Mouse (Mus musculus) bone marrow macrophage, adult 2 months (primary cell): ENCODE measurements around the gene Psmb3. TPM values are rescaled to one million over a fixed set of nuclear protein-coding genes. Genes with fewer than 3 reads are reported as not detected.

ENCODE experiments used
- H3K27ac ChIP-seq: 2 replicates; pipeline ENCODE4 v1.5.1; 2012; ENCODE audit warnings: low read depth, low read length; ENCODE audit not compliant: insufficient read depth
- H3K4me1 ChIP-seq: 2 replicates; pipeline ENCODE4 v1.6.1; 2012; ENCODE audit warnings: low read length; ENCODE audit not compliant: control insufficient read depth, insufficient read depth
- H3K4me3 ChIP-seq: 2 replicates; pipeline ENCODE4 v1.5.1; 2012; ENCODE audit warnings: mild to moderate bottlenecking, low read length, moderate library complexity; ENCODE audit not compliant: insufficient read depth
- CTCF ChIP-seq: IDR thresholded peaks from 2 replicates; pipeline ENCODE4 v1.5.1; 2012; ENCODE audit warnings: low read depth, mild to moderate bottlenecking, low read length, moderate library complexity
- POLR2A ChIP-seq: IDR thresholded peaks from 2 replicates; pipeline ENCODE4 v1.6.1; 2012; ENCODE audit warnings: mild to moderate bottlenecking, low read depth, low read length, borderline replicate concordance
- polyA plus RNA-seq: library from polyadenylated mRNA; stranded (reverse); fragments of >200 nt; gene quantifications from 2 replicates; pipeline ENCODE4 v1.2.4, GENCODE M21; 2012; ENCODE audit not compliant: missing spikeins, insufficient read depth, insufficient read length

Gene Psmb3
- polyA plus RNA-seq, 1 experiment: 125 TPM

DNA sequence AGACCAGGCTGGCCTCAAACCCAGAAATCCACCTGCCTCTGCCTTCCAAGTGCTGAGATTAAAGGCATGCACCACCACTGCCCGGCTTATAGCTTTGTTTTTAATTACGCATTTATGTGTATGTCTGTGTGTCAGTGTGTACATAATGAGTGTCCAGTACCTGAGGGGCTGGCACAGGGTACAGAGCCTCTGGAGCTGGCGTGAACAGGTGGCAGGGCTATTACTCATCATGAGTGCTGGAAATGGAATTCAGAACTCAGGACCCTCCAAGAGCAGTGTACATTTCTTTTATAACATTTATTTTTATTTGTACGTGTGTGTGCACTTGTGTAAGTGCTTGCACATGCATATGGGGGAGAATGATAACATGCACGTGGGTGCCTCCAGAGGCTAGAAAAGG lies 33.4 kb downstream of the Psmb3 start:
- peaks cover 14% of the 10 kb centered on the region for H3K4me1 ChIP-seq
- TF ChIP-seq POLR2A (no peak), CTCF (no peak)
- no peak overlapping the region for H3K4me3 ChIP-seq
- H3K27ac ChIP-seq: no peak overlapping the region

DNA sequence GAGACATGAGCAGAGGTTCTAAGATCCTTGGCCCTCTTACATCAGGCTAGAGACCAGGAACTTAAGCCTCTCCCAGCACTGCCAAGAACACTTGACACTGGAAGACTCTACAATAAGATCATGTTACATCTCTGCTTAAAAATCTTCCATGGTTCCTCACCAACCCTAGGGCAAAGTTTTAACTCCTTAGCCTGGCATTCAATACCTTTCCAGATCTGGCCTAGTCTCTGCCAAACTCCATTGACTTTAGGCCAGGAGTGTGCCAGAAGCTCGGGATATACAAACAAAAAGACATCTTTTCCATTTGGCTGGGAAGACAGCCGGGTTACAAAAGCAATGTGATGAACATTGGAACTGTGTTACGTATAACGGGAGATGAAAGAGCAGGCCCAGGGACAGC lies 34.4 kb downstream of the Psmb3 start:
- TF ChIP-seq CTCF (no peak), POLR2A (no peak)
- Histone ChIP-seq H3K4me3 (no peak overlapping the region), H3K4me1 (peaks cover 20% of the 10 kb centered on the region), H3K27ac (no peak overlapping the region)

DNA sequence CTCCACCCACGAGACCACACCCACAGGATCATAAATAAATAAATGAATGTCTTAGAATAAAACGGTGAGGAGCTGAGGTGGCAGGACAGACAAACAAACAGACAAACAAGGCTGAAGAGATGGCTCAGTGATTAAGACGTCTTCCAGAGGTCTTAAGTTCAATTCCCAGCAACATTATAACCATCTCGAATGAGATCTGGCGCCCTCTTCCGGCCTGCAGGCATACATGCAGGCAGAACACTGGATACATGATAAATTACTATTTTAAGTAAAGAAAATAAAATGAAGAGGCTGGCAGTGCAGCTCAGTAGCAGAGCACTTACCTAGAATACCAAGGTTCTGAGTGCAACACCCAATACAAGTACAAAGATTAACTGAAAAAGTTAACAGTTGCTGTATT lies 35.5 kb downstream of the Psmb3 start:
- Histone ChIP-seq H3K4me1 (peaks cover 25% of the 10 kb centered on the region), H3K27ac (no peak overlapping the region), H3K4me3 (no peak overlapping the region)
- TF ChIP-seq CTCF (peak; percentile 30; the same call in 1 of the 2 replicates), POLR2A (no peak)

DNA sequence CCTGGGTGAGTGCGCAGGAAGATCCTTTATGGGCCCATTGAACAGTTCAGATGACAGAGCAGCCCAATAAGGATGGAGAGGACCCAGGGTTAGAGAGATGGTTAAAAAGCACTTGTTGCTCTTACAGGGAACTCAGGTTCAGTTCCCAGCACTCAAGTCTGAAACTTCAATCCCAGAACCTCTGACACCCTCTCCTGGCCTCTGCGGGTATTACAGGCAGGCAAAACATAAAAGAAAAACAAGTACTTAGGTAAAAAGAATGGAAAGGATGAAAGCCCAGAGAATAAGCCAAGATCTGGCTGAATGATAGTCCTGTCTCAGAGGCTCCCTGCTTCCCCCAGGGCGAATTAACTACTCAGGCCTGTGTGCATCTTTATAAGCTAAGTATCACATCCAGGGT lies 36.0 kb downstream of the Psmb3 start:
- H3K4me1 ChIP-seq: peaks cover 24% of the 10 kb centered on the region
- no peak overlapping the region for H3K4me3 ChIP-seq
- TF ChIP-seq POLR2A (no peak), CTCF (no peak)

DNA sequence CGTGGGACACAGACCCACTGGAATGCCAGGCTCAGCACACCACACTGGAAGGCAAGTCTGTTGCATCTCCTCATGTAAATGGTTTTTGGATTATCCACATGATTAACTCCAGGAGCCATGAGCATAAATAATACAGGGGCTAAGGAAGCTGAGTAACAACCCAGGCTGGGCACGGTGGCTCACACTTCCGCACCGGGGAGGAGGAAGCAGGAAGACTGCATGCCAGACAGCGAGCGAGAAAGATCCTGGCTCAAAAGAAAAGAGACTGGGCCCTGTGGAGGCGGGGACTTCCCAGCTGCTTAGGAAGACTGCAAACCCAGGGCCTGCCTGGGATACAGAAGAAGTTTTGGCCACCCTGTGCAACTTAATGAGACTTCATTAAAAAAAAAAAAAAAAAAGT lies 37.0 kb downstream of the Psmb3 start:
- Histone ChIP-seq H3K27ac (peak overlapping the region; percentile 69), H3K4me3 (peak overlapping the region; percentile 41), H3K4me1 (peaks cover 22% of the 10 kb centered on the region)
- TF ChIP-seq POLR2A (no peak), CTCF (no peak)

More for the DNA sequence above, 36.0 kb downstream of the Psmb3 start:
- no peak overlapping the region for H3K27ac ChIP-seq

DNA sequence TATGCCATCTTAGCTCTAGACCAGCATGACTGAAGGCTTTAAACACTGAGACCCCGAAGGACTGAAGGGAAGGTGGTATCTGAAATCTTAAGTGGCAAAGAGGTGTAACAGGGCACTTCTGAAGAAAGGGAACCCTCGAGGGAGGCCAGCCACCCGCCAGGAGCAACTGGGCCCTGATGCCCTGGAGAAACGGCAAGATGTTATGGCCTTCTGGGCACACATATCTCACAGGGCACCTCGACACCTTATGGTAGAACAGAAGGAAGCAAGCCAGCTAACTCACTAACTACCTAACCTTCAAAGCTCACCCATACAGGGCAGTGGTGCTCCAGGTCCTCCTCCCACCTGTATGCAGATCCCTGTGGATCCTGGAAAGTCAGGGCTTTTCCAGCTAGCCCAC lies 39.0 kb downstream of the Psmb3 start:
- no peak for TF ChIP-seq CTCF
- no peak for TF ChIP-seq POLR2A
- Histone ChIP-seq H3K4me3 (no peak overlapping the region), H3K27ac (no peak overlapping the region), H3K4me1 (peaks cover 22% of the 10 kb centered on the region)

DNA sequence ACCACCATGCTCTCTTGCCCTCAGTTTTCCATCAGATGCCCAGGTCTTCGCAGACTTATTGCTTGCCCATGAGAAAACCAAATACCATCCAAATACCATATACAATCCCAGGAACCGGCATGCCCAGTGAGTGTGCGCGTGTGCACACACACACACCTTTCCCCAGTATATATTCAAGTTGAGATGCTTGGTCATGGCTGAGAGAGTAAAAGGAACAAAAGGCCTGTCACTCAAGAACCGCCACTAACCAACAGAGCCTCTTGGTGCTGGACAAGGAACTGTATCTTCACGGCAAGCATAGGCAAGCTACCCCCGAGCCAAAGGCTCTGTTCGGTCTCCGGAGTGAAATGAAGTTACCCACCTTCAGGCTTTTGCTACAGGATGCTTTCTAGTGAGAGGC lies 39.4 kb downstream of the Psmb3 start:
- H3K4me1 ChIP-seq: peaks cover 22% of the 10 kb centered on the region
- peak overlapping the region; percentile 71 for H3K4me3 ChIP-seq
- H3K27ac ChIP-seq: no peak overlapping the region
- no peak for TF ChIP-seq POLR2A
- TF ChIP-seq CTCF: no peak

DNA sequence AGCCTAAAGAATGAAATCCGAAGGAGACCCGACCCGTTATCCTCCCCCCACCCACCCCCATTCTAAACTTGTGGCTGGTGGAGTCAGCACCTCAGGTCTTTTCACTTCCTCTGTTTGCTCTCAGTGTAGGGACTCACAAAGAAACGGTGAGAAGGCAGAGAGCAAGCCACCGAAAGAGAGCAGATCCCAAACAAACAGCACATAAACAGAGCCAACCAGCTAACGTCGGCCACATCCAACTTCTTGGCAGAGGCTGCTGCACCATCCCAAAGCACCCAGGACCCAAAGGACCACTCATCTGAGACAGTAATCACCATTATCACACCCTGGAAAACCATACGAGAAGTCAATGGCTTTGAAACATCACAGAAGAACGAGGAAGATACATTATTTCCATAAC lies 40.2 kb downstream of the Psmb3 start:
- no peak for TF ChIP-seq CTCF
- no peak for TF ChIP-seq POLR2A
- peak overlapping the region; percentile 75 for H3K27ac ChIP-seq
- H3K4me3 ChIP-seq: peak overlapping the region; percentile 71
- H3K4me1 ChIP-seq: peaks cover 22% of the 10 kb centered on the region

DNA sequence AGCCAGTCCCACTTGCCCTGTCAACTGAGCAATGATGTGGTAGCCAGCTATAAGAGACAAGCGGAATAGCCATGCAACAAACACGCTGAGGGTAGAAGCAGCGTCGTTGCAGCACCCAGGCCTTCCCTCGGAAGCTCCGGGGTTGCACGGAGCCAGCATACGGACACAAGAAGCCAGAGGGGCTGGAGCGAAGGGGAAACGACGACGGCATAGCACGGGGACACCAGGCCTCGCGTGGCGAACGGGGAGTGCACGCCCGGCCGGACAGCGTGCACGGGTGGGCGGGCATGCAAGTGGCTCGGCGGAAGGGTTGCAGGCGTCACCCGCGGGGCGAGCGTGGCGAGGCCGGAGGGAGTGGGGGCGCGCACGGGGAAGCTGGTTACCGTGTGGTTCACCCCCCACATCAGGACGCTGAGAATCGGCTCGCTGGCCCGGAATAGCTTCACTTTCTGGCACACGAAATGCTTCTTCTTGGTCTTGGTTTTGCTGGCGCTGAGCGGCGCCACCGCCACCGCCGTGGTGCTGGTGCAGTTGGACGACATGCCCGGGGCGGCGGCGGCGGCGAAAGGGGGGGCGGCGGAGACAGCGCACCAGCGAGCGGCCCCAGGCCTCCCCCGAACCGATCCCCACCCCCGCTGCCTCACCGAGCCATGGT lies 41.0 kb downstream of the Psmb3 start, which contains the start of gene Pip4k2b:
Pip4k2b (minus strand) TSS at position 642 of the 655 bp plus-strand sequence.
- H3K4me1 ChIP-seq: peaks cover 24% of the 10 kb centered on the region
- H3K27ac ChIP-seq: peak within 1 kb of the TSS; percentile 75
- TF ChIP-seq CTCF (no peak), POLR2A (no peak)
- peak within 1 kb of the TSS; percentile 74 for H3K4me3 ChIP-seq

DNA sequence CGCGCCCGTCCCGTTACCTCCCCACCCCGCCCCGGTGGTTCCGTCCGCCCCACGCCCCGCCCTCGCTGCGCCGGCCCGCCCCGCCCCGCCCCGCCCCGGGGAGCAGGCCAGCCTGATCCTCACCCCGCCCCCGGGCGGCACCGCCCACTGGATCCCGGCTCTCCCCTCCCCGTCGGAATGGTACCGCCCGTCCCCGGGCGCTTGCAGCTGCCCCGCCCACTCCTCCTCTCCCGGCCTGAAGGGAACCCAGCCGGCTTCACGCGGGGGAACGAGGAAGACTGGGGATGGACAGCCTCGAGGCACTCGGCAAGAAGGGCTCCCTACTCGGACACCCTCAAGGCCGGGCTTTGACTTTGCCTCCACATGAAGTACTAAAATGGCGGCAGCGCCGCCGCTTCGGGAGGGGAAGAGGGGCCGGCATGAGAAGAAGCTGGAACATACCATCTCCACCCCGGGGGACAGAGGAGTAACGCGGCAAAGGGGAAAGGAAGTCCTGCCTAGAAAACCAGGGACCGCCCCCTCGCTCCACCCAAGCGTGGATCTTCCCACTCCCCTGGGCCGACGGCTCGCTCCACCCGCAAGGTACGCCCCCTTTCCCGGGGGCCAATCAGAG lies 41.6 kb downstream of the Psmb3 start:
- Histone ChIP-seq H3K4me1 (peaks cover 25% of the 10 kb centered on the region), H3K27ac (peak overlapping the region; percentile 68), H3K4me3 (peak overlapping the region; percentile 74)
- TF ChIP-seq POLR2A: no peak
- TF ChIP-seq CTCF: no peak

DNA sequence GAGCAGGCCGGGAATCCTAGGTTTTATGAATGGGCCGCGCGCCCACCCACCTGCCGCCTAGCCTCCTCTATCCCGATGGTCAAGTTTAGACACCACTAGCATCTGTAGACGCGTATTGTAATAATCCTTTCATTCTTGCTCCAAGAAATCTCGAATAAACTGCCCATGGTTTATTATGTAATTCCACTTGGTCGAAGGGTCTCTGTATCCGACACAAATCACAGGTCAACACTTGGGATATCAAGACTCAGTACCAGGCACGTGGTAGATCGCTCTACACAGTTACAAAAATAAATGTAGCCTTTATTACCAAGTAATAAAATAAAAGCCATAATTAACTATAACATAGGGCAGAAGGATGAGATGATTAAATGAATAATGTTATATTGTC lies 42.1 kb downstream of the Psmb3 start:
- H3K4me1 ChIP-seq: peaks cover 25% of the 10 kb centered on the region
- H3K27ac ChIP-seq: no peak overlapping the region
- H3K4me3 ChIP-seq: peak overlapping the region; percentile 74
- TF ChIP-seq CTCF: no peak
- no peak for TF ChIP-seq POLR2A
